ENCODE assay signal across 31 mouse cellular contexts in the genomic region with DNA sequence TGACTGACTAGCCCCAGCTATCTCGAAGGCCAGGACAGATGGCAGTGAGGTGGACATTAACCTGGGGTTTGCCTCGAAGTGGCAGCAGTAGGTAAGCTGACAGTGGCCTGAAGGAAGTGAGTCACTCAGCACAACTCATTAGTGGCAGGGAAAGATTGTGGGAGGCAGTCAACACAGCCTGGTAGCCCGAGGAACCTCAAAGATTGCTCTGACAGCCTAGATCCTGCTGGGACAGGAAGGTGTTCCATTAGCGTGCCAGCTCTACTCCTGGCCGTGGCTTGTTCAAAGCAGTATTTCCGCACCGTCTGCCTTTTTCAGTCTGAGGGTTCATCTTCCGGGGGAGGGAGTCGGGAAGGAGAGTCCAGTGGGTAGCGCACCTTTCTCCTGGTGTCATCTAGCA. TPM values are rescaled to one million over a fixed set of nuclear protein-coding genes. Genes with fewer than 3 reads are reported as not detected.
DNase-seq lines count a peak whose midpoint lies in the region; ATAC-seq and TF ChIP-seq lines count a peak whose summit lies in the region.
"Had no signal": no experiment of that assay in that cellular context is flagged by ENCODE, and none has a peak within 500 bp of the region (broad histone marks: within the 10 kb centered on the region; RNA-seq: fewer than 3 reads in every experiment).

No protein-coding gene starts in this region.

- no peaks in the 10 kb centered on the region for H3K36me3 ChIP-seq in hindbrain, postnatal 0 days (ENCODE audit: insufficient read depth, low read length)
- H3K36me3 ChIP-seq in hindbrain, embryonic 13.5 days = no peaks in the 10 kb centered on the region
- H3K36me3 ChIP-seq in embryonic facial prominence, embryonic 14.5 days (ENCODE audit: control insufficient read depth, insufficient read depth, low read length) = no peaks in the 10 kb centered on the region
- no peaks in the 10 kb centered on the region for H3K36me3 ChIP-seq in limb, embryonic 14.5 days (ENCODE audit: control insufficient read depth, insufficient read depth, low read length)
- H3K36me3 ChIP-seq: embryonic facial prominence, embryonic 12.5 days; hindbrain, embryonic 15.5 days; intestine, embryonic 15.5 days; limb, embryonic 15.5 days; lung, embryonic 15.5 days; neural tube, embryonic 12.5 days had no signal

- H3K4me1 ChIP-seq in hindbrain, postnatal 0 days (ENCODE audit: insufficient read depth, low read length) = no peaks in the 10 kb centered on the region
- no peaks in the 10 kb centered on the region for H3K4me1 ChIP-seq in hindbrain, embryonic 13.5 days (replicated peaks)
- peaks cover 15% of the 10 kb centered on the region for H3K4me1 ChIP-seq in embryonic facial prominence, embryonic 14.5 days (ENCODE audit: control insufficient read depth, insufficient read depth, low read length)
- H3K4me1 ChIP-seq in limb, embryonic 14.5 days (ENCODE audit: control insufficient read depth, insufficient read depth, low read length) = peaks cover 18% of the 10 kb centered on the region
- H3K4me1 ChIP-seq: hindbrain, embryonic 15.5 days; intestine, embryonic 15.5 days; neural tube, embryonic 12.5 days had no signal

- DNase-seq in cerebellum, postnatal 10 days = peak; percentile 53 to 59
- no peak for DNase-seq in cerebellum, adult 11 months
- no peak for DNase-seq in hindbrain, postnatal 0 days (ENCODE audit: low spot score)
- DNase-seq in embryonic facial prominence, embryonic 14.5 days (ENCODE audit: low spot score) = peak; percentile 38
- DNase-seq in limb, embryonic 14.5 days (ENCODE audit: low spot score) = no peak
- DNase-seq in layer of hippocampus, postnatal 10 days (ENCODE audit: low spot score in 2 of 2) = no peak
- no peak for DNase-seq in frontal cortex, postnatal 14 days (ENCODE audit: low spot score in 2 of 2)
- DNase-seq: adrenal gland, postnatal 10 days; B cell, adult 2 months; gastrocnemius, postnatal 25 days; heart, adult 2 months; heart, postnatal 4 days; kidney, adult 9 months; kidney, postnatal 25 days; lung, postnatal 36 days; midbrain, embryonic 14.5 days; right cerebral cortex, postnatal 14 days had no signal

- peak; percentile 21; the same call in 1 of the 2 replicates for ATAC-seq in hindbrain, postnatal 0 days
- ATAC-seq in hindbrain, embryonic 13.5 days (ENCODE audit: low FRiP score) = no peak
- ATAC-seq in embryonic facial prominence, embryonic 14.5 days (ENCODE audit: low read depth) = no peak
- no peak for ATAC-seq in limb, embryonic 14.5 days (ENCODE audit: low FRiP score, low read depth)
- ATAC-seq: activated CD4-positive, CD25-positive, alpha-beta regulatory T cell, adult 4 months; intestine, embryonic 15.5 days had no signal

- 67% methylated on average over 10 of the region's 10 CpGs for WGBS in hindbrain, postnatal 0 days
- WGBS in hindbrain, embryonic 13.5 days = 82% methylated on average over 10 of the region's 10 CpGs
- WGBS in embryonic facial prominence, embryonic 14.5 days = 58% methylated on average over 10 of the region's 10 CpGs
- 53% methylated on average over 10 of the region's 10 CpGs for whole genome bisulfite sequencing in limb, embryonic 14.5 days

- no peak overlapping the region for H3K4me3 ChIP-seq in hindbrain, postnatal 0 days (ENCODE audit: low read length)
- no peak overlapping the region for H3K4me3 ChIP-seq in hindbrain, embryonic 13.5 days
- H3K4me3 ChIP-seq in embryonic facial prominence, embryonic 14.5 days (ENCODE audit: low read depth, low read length) = no peak overlapping the region
- H3K4me3 ChIP-seq in limb, embryonic 14.5 days (replicated peaks; ENCODE audit: low read length) = no peak overlapping the region
- H3K4me3 ChIP-seq: embryonic facial prominence, embryonic 12.5 days; heart, adult 2 months; hindbrain, embryonic 15.5 days; intestine, embryonic 15.5 days; limb, embryonic 15.5 days; lung, embryonic 15.5 days; megakaryocyte, embryonic 14.5 days; neural tube, embryonic 12.5 days had no signal

- H3K27me3 ChIP-seq in hindbrain, postnatal 0 days (ENCODE audit: insufficient read depth, low read length) = no peaks in the 10 kb centered on the region
- H3K27me3 ChIP-seq in hindbrain, embryonic 13.5 days = no peaks in the 10 kb centered on the region
- no peaks in the 10 kb centered on the region for H3K27me3 ChIP-seq in embryonic facial prominence, embryonic 14.5 days (replicated peaks; ENCODE audit: control insufficient read depth, insufficient read depth, low read length)
- H3K27me3 ChIP-seq in limb, embryonic 14.5 days (ENCODE audit: control insufficient read depth, insufficient read depth, low read length) = no peaks in the 10 kb centered on the region
- H3K27me3 ChIP-seq: embryonic facial prominence, embryonic 12.5 days; hindbrain, embryonic 15.5 days; intestine, embryonic 15.5 days; limb, embryonic 15.5 days; lung, embryonic 15.5 days; neural tube, embryonic 12.5 days had no signal

- no peak overlapping the region for H3K4me2 ChIP-seq in hindbrain, postnatal 0 days (ENCODE audit: low read depth, low read length)
- no peak overlapping the region for H3K4me2 ChIP-seq in hindbrain, embryonic 13.5 days
- H3K4me2 ChIP-seq in embryonic facial prominence, embryonic 14.5 days (ENCODE audit: low read depth, low read length) = no peak overlapping the region
- no peak overlapping the region for H3K4me2 ChIP-seq in limb, embryonic 14.5 days (replicated peaks; ENCODE audit: low read depth, low read length, severe bottlenecking)
- H3K4me2 ChIP-seq: embryonic facial prominence, embryonic 12.5 days; hindbrain, embryonic 15.5 days; intestine, embryonic 15.5 days; limb, embryonic 15.5 days; lung, embryonic 15.5 days; neural tube, embryonic 12.5 days had no signal

- H3K27ac ChIP-seq in hindbrain, postnatal 0 days = no peak overlapping the region
- H3K27ac ChIP-seq in hindbrain, embryonic 13.5 days = no peak overlapping the region
- no peak overlapping the region for H3K27ac ChIP-seq in embryonic facial prominence, embryonic 14.5 days (replicated peaks; ENCODE audit: low read depth, low read length)
- no peak overlapping the region for H3K27ac ChIP-seq in limb, embryonic 14.5 days (replicated peaks; ENCODE audit: low read depth, low read length)
- H3K27ac ChIP-seq: embryonic facial prominence, embryonic 12.5 days; heart, adult 2 months; hindbrain, embryonic 15.5 days; intestine, embryonic 15.5 days; limb, embryonic 15.5 days; liver, embryonic 14.5 days; lung, embryonic 15.5 days; neural tube, embryonic 12.5 days had no signal

- no peak overlapping the region for H3K9ac ChIP-seq in hindbrain, postnatal 0 days (replicated peaks; ENCODE audit: low read length)
- no peak overlapping the region for H3K9ac ChIP-seq in hindbrain, embryonic 13.5 days
- no peak overlapping the region for H3K9ac ChIP-seq in embryonic facial prominence, embryonic 14.5 days (ENCODE audit: low read depth, low read length)
- 0 out of 2 replicates have a peak overlapping the region, but pooled peaks have one; percentile 13 for H3K9ac ChIP-seq in limb, embryonic 14.5 days (ENCODE audit: low read depth, low read length, severe bottlenecking)
- H3K9ac ChIP-seq: embryonic facial prominence, embryonic 12.5 days; hindbrain, embryonic 15.5 days; intestine, embryonic 15.5 days; limb, embryonic 15.5 days; liver, embryonic 14.5 days; lung, embryonic 15.5 days; neural tube, embryonic 12.5 days had no signal

- TF ChIP-seq CTCF in hindbrain, postnatal 0 days (IDR thresholded peaks at IDR 0.05; ENCODE audit: low read depth) = no peak

- no peaks in the 10 kb centered on the region for H3K9me3 ChIP-seq in hindbrain, postnatal 0 days (ENCODE audit: low read length)
- H3K9me3 ChIP-seq in hindbrain, embryonic 13.5 days = no peaks in the 10 kb centered on the region
- H3K9me3 ChIP-seq in embryonic facial prominence, embryonic 14.5 days (ENCODE audit: control insufficient read depth, low read length) = no peaks in the 10 kb centered on the region; the same call in 1 of the 2 replicates
- no peaks in the 10 kb centered on the region for H3K9me3 ChIP-seq in limb, embryonic 14.5 days (ENCODE audit: control insufficient read depth, low read length)
- H3K9me3 ChIP-seq: hindbrain, embryonic 15.5 days; intestine, embryonic 15.5 days; limb, embryonic 15.5 days; lung, embryonic 15.5 days; neural tube, embryonic 12.5 days had no signal

- TF ChIP-seq POLR2A in limb, embryonic 14.5 days (IDR thresholded peaks at IDR 0.05; ENCODE audit: borderline replicate concordance, extremely low read depth, insufficient read depth, insufficient read length) = no peak

RNA-seq across cellular contexts. Expression of gene Cd2, which starts 34.7 kb away (rescaled TPM):
- total RNA-seq in hindbrain, postnatal 0 days (2014; rRNA removed) = not detected in 2 replicates
- not detected in 2 replicates for polyA plus RNA-seq in hindbrain, postnatal 0 days (2015; fragmentation: Nextera tagmentation; extraction: Ambion mirVana)
- 0.17 TPM in 1 of 2 replicates, not detected in the other for polyA plus RNA-seq in hindbrain, embryonic 13.5 days (2015; fragmentation: Nextera tagmentation; extraction: Ambion mirVana)
- polyA plus RNA-seq in embryonic facial prominence, embryonic 14.5 days (2014; fragmentation: Nextera tagmentation; extraction: Ambion mirVana) = 0.41 TPM in 1 of 2 replicates, not detected in the other
- not detected in 2 replicates for polyA plus RNA-seq in limb, embryonic 14.5 days (2012; rRNA removed)
- polyA plus RNA-seq in limb, embryonic 14.5 days (2014; fragmentation: Nextera tagmentation; extraction: Ambion mirVana) = not detected in 2 replicates
- total RNA-seq in layer of hippocampus, postnatal 10 days (2021) = not detected
- total RNA-seq: layer of hippocampus, adult 8-10 months; left cerebral cortex, postnatal 14 days; MEL had no signal
- polyA plus RNA-seq: embryonic facial prominence, embryonic 12.5 days; heart, embryonic 14.5 days; hindbrain, embryonic 15.5 days; limb, embryonic 15.5 days; liver, embryonic 14.5 days; midbrain, embryonic 14.5 days; neural tube, embryonic 12.5 days had no signal

RNA-seq across cellular contexts. Expression of gene Igsf3, which starts 54.4 kb away (rescaled TPM):
- 76.3 and 84.0 TPM in 2 replicates for total RNA-seq in hindbrain, postnatal 0 days (2014; rRNA removed)
- polyA plus RNA-seq in hindbrain, postnatal 0 days (2015; fragmentation: Nextera tagmentation; extraction: Ambion mirVana) = 62.1 and 65.7 TPM in 2 replicates
- 81.4 and 87.9 TPM in 2 replicates for polyA plus RNA-seq in hindbrain, embryonic 13.5 days (2015; fragmentation: Nextera tagmentation; extraction: Ambion mirVana)
- polyA plus RNA-seq in embryonic facial prominence, embryonic 14.5 days (2014; fragmentation: Nextera tagmentation; extraction: Ambion mirVana) = 37.0 and 40.6 TPM in 2 replicates
- polyA plus RNA-seq in limb, embryonic 14.5 days (2012; rRNA removed) = 20.4 and 27.4 TPM in 2 replicates
- 38.4 and 43.2 TPM in 2 replicates for polyA plus RNA-seq in limb, embryonic 14.5 days (2014; fragmentation: Nextera tagmentation; extraction: Ambion mirVana)
- 10 to 100 TPM; 57.3 to 57.7 TPM for total RNA-seq in layer of hippocampus, postnatal 10 days (2021)
- total RNA-seq: MEL had no signal

Comparison
In these comparisons a context has a peak if more than half of its experiments do, and no peak if none do; other contexts are left out.
1. DNase-seq: peak in cerebellum, postnatal 10 days (2 of 2) and embryonic facial prominence, embryonic 14.5 days (single experiment); none in cerebellum, adult 11 months (single experiment), hindbrain, postnatal 0 days (single experiment), limb, embryonic 14.5 days (single experiment), layer of hippocampus, postnatal 10 days (0 of 2) and frontal cortex, postnatal 14 days (0 of 2).